Mouse (Mus musculus) adrenal gland, adult 18-20 months (tissue): ENCODE results near the gene Ckap2. TPM values are rescaled to one million over a fixed set of nuclear protein-coding genes. Genes with fewer than 3 reads are reported as not detected.
A peak's percentile ranks its signal among the peaks of the same experiment; 100 is the strongest.
"Not testable (repeated sequence)": the region's sequence is repeated elsewhere in the genome, so short reads cannot be mapped to it uniquely, and the experiment has no call there.

Source experiments
- DNase-seq, 2 experiments: peaks; one replicate each; pipeline ENCODE4 v3.0.0; 2021 to 2022; ENCODE audit warnings: low spot score in 2 of 2
- total RNA-seq, 2 experiments: library from RNA; stranded (reverse); gene quantifications; 1 replicate in 1 of 2; 2 replicates in 1 of 2; pipeline ENCODE4 v1.2.3; 2021

Gene Ckap2
- total RNA-seq, 2 experiments from 2014 or later, result 1.3 to 1.6 TPM

- DNase-seq, result no peak
Measured at GRCm38 (mm10) chr8:22149643-22150344, 35.8 kb downstream of the Ckap2 start.

- DNase-seq, result no peak
Measured at GRCm38 (mm10) chr8:22148367-22148740, 37.3 kb downstream of the Ckap2 start.

- DNase-seq, result no peak
Measured at GRCm38 (mm10) chr8:22147706-22148366, 37.8 kb downstream of the Ckap2 start.

DNA sequence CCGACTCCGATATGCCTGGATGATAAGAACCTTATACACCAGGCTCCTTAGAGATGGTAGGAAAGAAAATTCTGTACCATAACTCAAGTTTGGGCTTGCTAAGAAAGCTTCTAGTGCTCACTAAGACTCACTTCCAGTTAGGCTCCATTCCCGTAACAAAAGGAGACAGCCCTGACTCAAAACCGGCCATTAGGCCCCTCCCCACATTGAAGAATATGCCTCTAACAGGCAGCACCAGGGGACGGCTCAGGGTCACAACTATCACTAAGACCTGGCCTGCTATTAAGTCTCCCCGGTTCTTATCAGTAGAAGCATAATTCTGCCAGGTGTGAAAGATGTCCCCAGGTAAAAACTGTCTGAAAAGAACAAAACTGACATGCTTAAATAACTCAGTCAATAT is 39.8 kb downstream of the Ckap2 start:
- no peak for DNase-seq

GRCm38 (mm10) chr8:22143764-22144491 is 41.7 kb downstream of the Ckap2 start:
- DNase-seq, result no peak

GRCm38 (mm10) chr8:22142592-22142991 is 43.0 kb downstream of the Ckap2 start:
- DNase-seq, result no peak

DNA sequence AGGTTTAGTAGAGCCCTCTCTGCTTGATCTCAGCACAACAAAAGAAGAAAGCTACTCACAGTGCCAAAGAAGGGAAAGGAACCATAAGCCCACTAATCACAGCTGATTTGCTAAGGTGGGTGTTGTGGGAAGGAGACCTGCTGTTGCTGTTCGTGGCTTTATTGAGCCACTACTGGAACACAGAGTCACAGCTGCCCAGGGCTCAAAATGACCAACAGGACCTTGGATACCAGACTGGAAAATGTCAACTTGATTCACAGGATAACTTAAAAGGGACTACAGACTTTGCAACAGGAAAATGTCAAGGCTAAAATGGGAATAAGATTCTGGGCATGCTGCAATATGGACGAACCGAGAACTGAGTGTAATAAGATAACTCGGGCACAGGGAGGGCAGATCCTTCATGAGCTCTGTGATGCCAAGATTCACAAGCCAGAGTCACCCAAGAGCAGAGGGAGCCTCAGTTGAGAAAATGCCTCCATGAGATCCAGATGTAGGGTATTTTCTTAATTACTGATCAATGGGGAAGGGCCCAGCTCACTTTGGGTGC is 43.7 kb downstream of the Ckap2 start:
- no peak for DNase-seq

GRCm38 (mm10) chr8:22136462-22136861 is 49.2 kb downstream of the Ckap2 start:
- not testable (repeated sequence) for DNase-seq

DNA sequence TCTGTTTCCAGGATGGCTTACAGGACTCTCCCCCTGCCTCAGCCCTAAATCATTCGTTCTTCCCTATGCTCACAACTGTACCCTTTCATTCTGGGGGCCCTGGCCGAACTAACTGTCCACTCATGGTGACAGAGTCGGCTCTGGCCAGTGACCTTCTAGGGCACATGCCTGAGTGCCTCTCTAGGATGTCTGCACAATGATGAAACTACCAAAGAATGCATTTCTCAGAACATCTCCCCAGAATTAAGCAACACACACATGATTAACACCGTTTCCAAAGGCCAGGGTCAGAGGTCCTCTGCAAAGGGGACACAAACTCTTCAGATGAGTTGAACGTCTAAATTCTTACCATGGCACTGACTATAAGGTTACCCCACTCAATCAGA is 50.9 kb downstream of the Ckap2 start:
- DNase-seq, result no peak

DNA sequence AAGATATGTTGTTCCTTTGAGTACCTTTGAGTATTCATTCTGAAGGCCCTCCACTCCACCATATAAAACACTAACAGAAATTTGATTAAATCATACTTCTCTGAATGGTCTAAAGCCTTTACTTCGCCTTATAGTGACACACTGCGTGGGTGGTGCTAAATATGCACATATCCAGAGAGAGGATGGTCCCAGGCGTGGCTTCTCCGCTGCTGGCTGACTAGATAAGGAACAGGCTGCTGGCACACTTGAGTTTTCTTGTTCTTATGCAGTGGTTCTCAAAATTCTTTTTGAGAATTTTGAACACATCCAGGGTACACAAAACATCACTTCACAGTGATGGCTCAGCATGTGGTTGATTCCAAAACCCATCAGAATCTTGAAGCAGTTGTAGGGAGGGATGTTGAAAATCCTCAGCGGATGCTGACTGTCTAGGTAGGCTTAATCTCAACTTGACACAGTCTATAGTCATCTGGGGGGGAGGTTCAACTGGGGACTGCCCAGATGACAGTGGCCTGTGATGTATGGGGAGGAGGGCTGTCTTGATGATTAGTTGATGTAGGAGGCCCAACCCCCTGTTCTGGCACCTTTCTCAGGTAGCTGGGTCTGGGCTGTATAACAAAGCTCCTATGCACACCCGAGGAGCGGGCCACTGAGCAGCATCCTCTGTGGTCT is 51.4 kb downstream of the Ckap2 start:
- DNase-seq, result no peak

- no peak for DNase-seq
Measured at GRCm38 (mm10) chr8:22132062-22132461, 53.6 kb downstream of the Ckap2 start.

DNA sequence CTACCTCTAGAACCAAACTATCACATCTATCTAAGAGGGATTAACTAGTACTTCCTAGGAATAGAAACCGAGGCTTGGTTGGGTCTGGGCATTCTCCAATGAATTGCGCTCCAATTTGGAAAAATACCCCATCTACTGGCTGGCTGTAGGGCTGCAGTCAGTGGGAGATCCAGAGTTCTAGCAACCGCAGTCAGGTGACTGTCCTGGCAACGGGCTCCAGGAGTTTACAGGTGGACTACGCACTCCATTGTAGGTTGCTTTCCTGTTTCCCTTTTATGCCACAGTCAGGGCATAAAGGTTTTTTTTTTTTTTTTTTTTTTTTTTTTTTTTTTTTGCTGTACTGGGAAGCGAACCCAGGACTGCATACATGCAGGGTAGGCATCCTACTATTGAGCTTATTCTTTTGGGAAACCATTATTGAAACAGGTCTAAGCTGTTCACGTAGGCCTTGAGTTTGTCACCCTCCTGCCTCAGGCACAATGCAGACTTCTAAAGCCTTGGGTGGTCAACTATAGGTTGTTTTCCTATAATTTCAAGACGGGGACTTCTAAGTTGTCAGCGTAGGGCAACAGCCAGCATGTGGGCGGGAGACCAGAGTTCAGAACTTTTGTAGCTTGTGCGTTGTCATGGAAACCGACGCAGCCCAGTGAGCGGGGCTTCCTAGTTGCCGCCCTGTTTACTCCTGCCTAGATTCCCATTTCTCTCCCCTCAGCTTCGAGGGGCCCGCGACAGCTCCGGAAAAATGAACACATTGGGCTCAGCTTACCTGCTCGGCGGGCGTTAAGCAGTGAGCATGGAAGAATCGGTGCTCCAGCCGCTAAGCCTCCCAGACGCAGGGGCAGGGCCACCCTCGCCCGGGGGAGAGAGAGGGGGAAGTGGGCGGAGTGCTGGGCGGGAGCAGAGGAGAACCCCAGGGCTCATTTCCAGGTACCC is 61.1 kb downstream of the Ckap2 start, which contains the start of gene Nek5:
Gene Nek5, minus strand, starts transcription at position 834 of the 933 bp plus-strand sequence.
- peak; percentile 36 to 52 for DNase-seq

Other genes starting within 250 kb of the Ckap2 start
- gene Defb35, start 247.5 kb downstream of the Ckap2 start, total RNA-seq, result not detected
- gene Defb13, start 239.1 kb downstream of the Ckap2 start, total RNA-seq, result not detected
- not detected for gene Fam90a1a, start 227.1 kb downstream of the Ckap2 start, total RNA-seq
- not detected for gene Ccdc70, start 216.0 kb downstream of the Ckap2 start, total RNA-seq
- gene Atp7b, start 125.5 kb downstream of the Ckap2 start, total RNA-seq, result 1 to 10 TPM in 1 of 2 experiments, under 1 TPM in 1; 0.83 to 1.2 TPM
- 10 to 100 TPM; 32.7 to 46.0 TPM for gene Alg11, start 125.1 kb downstream of the Ckap2 start, total RNA-seq
- gene Nek5, start 60.8 kb downstream of the Ckap2 start, total RNA-seq, result 1 to 10 TPM; 4.0 to 6.5 TPM
- gene Nek3, start 19.4 kb downstream of the Ckap2 start, total RNA-seq, result 1 to 10 TPM; 5.1 to 5.5 TPM
- gene Vps36, start 7.0 kb upstream of the Ckap2 start, total RNA-seq, result 10 to 100 TPM; 31.9 to 34.3 TPM
- gene Thsd1, start 41.5 kb upstream of the Ckap2 start, total RNA-seq, result 1 to 10 TPM; 2.1 to 2.3 TPM
- gene Tpte, start 97.6 kb upstream of the Ckap2 start, total RNA-seq, result not detected
- gene Slc25a15, start 212.8 kb upstream of the Ckap2 start, total RNA-seq, result 10 to 100 TPM; 10.7 to 15.4 TPM
- gene Mrps31, start 225.5 kb upstream of the Ckap2 start, total RNA-seq, result 10 to 100 TPM; 36.6 to 44.4 TPM